Mouse (Mus musculus) heart, postnatal 0 days (tissue): ENCODE results near the gene Prim1.

Experiments
- CTCF ChIP-seq: IDR thresholded peaks from 2 replicates; pipeline ENCODE4 v1.5.1; 2016; ENCODE audit warnings: antibody characterized with exemption, control low read depth, low read depth
- EP300 ChIP-seq: IDR thresholded peaks from 2 replicates; pipeline ENCODE4 v1.6.1; 2016; ENCODE audit warnings: antibody characterized with exemption, low read depth

GRCm38 (mm10) chr10:128058184-128058583 is 43.2 kb downstream of the Prim1 start:
- TF ChIP-seq CTCF (no peak), EP300 (no peak)
